Comparison of ENCODE assay signal across 16 mouse cellular contexts in genomic region chr19:22977508-22977907, GRCm38 (mm10).
DNase-seq lines count a peak whose midpoint lies in the region; ATAC-seq lines count a peak whose summit lies in the region.
"Had no signal": no experiment of that assay in that cellular context is flagged by ENCODE, and none has a peak within 500 bp of the region (broad histone marks: within the 10 kb centered on the region; RNA-seq: fewer than 3 reads in every experiment).

No protein-coding gene starts in this region.

- peak; percentile 43; the same call in 1 of the 2 replicates for ATAC-seq in forebrain, embryonic 16.5 days
- no peak for ATAC-seq in forebrain, embryonic 12.5 days (ENCODE audit: low FRiP score)
- ATAC-seq: activated CD4-positive, CD25-positive, alpha-beta regulatory T cell, adult 4 months; forebrain, embryonic 13.5 days; hindbrain, postnatal 0 days; Patski had no signal

- no peak overlapping the region for H3K9ac ChIP-seq in forebrain, embryonic 16.5 days (replicated peaks; ENCODE audit: low read depth, low read length)
- H3K9ac ChIP-seq in forebrain, embryonic 12.5 days: no peak overlapping the region
- H3K9ac ChIP-seq: embryonic facial prominence, embryonic 12.5 days; forebrain, embryonic 13.5 days; heart, embryonic 12.5 days had no signal

- no peaks in the 10 kb centered on the region for H3K27me3 ChIP-seq in forebrain, embryonic 16.5 days (replicated peaks; ENCODE audit: control insufficient read depth, insufficient read depth, low read length)
- no peaks in the 10 kb centered on the region for H3K27me3 ChIP-seq in forebrain, embryonic 12.5 days
- H3K27me3 ChIP-seq: embryonic facial prominence, embryonic 12.5 days; forebrain, embryonic 13.5 days; heart, embryonic 12.5 days; Patski had no signal

- 36% methylated on average over 5 of the region's 5 CpGs for WGBS in forebrain, embryonic 16.5 days
- 64% methylated on average over 5 of the region's 5 CpGs for WGBS in forebrain, embryonic 12.5 days

- H3K9me3 ChIP-seq in forebrain, embryonic 16.5 days (ENCODE audit: control insufficient read depth, low read length): no peaks in the 10 kb centered on the region
- H3K9me3 ChIP-seq in forebrain, embryonic 12.5 days: no peaks in the 10 kb centered on the region
- H3K9me3 ChIP-seq: embryonic facial prominence, embryonic 12.5 days; forebrain, embryonic 13.5 days; heart, embryonic 12.5 days had no signal

- 0 out of 2 replicates have a peak, but pooled peaks cover 3% of the 10 kb centered on the region for H3K4me1 ChIP-seq in forebrain, embryonic 16.5 days (replicated peaks; ENCODE audit: control insufficient read depth, insufficient read depth, low read length)
- H3K4me1 ChIP-seq in forebrain, embryonic 12.5 days: no peaks in the 10 kb centered on the region
- H3K4me1 ChIP-seq: embryonic facial prominence, embryonic 12.5 days; heart, embryonic 12.5 days had no signal

- no peak overlapping the region for H3K4me2 ChIP-seq in forebrain, embryonic 16.5 days (ENCODE audit: low read length)
- no peak overlapping the region for H3K4me2 ChIP-seq in forebrain, embryonic 12.5 days
- H3K4me2 ChIP-seq: embryonic facial prominence, embryonic 12.5 days; forebrain, embryonic 13.5 days; heart, embryonic 12.5 days had no signal

- H3K4me3 ChIP-seq in forebrain, embryonic 16.5 days (replicated peaks; ENCODE audit: low read length): no peak overlapping the region
- no peak overlapping the region for H3K4me3 ChIP-seq in forebrain, embryonic 12.5 days (replicated peaks)
- H3K4me3 ChIP-seq: embryonic facial prominence, embryonic 12.5 days; forebrain, embryonic 13.5 days; heart, embryonic 12.5 days had no signal

- peak; percentile 45 for DNase-seq in layer of hippocampus, adult 11-12 months (ENCODE audit: low spot score)
- no peak for DNase-seq in layer of hippocampus, postnatal 25 days (ENCODE audit: extremely low spot score in 1 of 2, low spot score in 1 of 2)
- peak; percentile 47 for DNase-seq in brain, adult 2 months (ENCODE audit: low read depth, low spot score)
- no peak for DNase-seq in ovary, postnatal 10 days (ENCODE audit: low spot score)
- no peak for DNase-seq in kidney, adult 11 months
- DNase-seq: adrenal gland, postnatal 14 days; cerebellum, adult 9-10 months; gastrocnemius, postnatal 14 days had no signal

- H3K36me3 ChIP-seq in forebrain, embryonic 16.5 days (ENCODE audit: control insufficient read depth, insufficient read depth): no peaks in the 10 kb centered on the region
- H3K36me3 ChIP-seq in forebrain, embryonic 12.5 days (replicated peaks): no peaks in the 10 kb centered on the region
- H3K36me3 ChIP-seq: embryonic facial prominence, embryonic 12.5 days; heart, embryonic 12.5 days had no signal

- H3K27ac ChIP-seq in forebrain, embryonic 16.5 days (ENCODE audit: low read length): no peak overlapping the region
- H3K27ac ChIP-seq in forebrain, embryonic 12.5 days: no peak overlapping the region
- H3K27ac ChIP-seq: embryonic facial prominence, embryonic 12.5 days; forebrain, embryonic 13.5 days; hindbrain, postnatal 0 days had no signal

Comparison
In these comparisons a context has a peak if more than half of its experiments do, and no peak if none do; other contexts are left out.
1. DNase-seq: peak in layer of hippocampus, adult 11-12 months (single experiment) and brain, adult 2 months (single experiment); none in layer of hippocampus, postnatal 25 days (0 of 2), ovary, postnatal 10 days (single experiment) and kidney, adult 11 months (single experiment).